Mouse (Mus musculus) ES-E14 (cell line): ENCODE measurements around the gene Fry. TPM values are rescaled to one million over a fixed set of nuclear protein-coding genes. Genes with fewer than 3 reads are reported as not detected.
"Not testable (repeated sequence)": the region's sequence is repeated elsewhere in the genome, so short reads cannot be mapped to it uniquely, and the experiment has no call there.

ENCODE experiments used
- DNase-seq: peaks from one replicate; pipeline ENCODE4 v3.0.0-alpha.2; 2013; ENCODE audit warnings: low read depth, low spot score
- H3K27ac ChIP-seq: 2 replicates; pipeline ENCODE4 v1.5.1; 2012; ENCODE audit warnings: low read depth, mild to moderate bottlenecking, low read length, moderate library complexity, mixed read lengths; ENCODE audit not compliant: poor library complexity, insufficient read depth, severe bottlenecking
- H3K36me3 ChIP-seq: 2 replicates; pipeline ENCODE4 v1.6.1; 2012; ENCODE audit warnings: mild to moderate bottlenecking, low read length, moderate library complexity, mixed read lengths; ENCODE audit not compliant: control insufficient read depth, poor library complexity, insufficient read depth, severe bottlenecking
- H3K4me1 ChIP-seq, 2 experiments: fragments of 150-350 bp in 1 of 2; sonication (generic) in 1 of 2; 2 replicates each; pipeline ENCODE4 v1.6.1; 2012; ENCODE audit warnings: low read length in 2 of 2, mild to moderate bottlenecking in 1 of 2, mixed read lengths in 1 of 2; ENCODE audit not compliant: control insufficient read depth in 2 of 2, insufficient read depth in 2 of 2, poor library complexity in 1 of 2
- H3K4me3 ChIP-seq, 2 experiments: fragments of 150-350 bp in 1 of 2; sonication (generic) in 1 of 2; 2 replicates each; pipeline ENCODE4 v1.5.1; 2012; ENCODE audit warnings: low read length in 2 of 2, low read depth in 1 of 2, mild to moderate bottlenecking in 1 of 2, mixed read lengths in 1 of 2; ENCODE audit not compliant: insufficient read depth in 1 of 2, poor library complexity in 1 of 2, severe bottlenecking in 1 of 2
- H3K9ac ChIP-seq: 2 replicates; pipeline ENCODE4 v1.6.1; 2012; ENCODE audit warnings: low read depth, mild to moderate bottlenecking, low read length, mixed read lengths; ENCODE audit not compliant: poor library complexity, insufficient read depth, severe bottlenecking
- H3K9me3 ChIP-seq: fragments of 150-350 bp; sonication (generic); 2 replicates; pipeline ENCODE4 v1.6.1; 2012; ENCODE audit warnings: low read depth, mild to moderate bottlenecking, low read length; ENCODE audit not compliant: control insufficient read depth, insufficient read depth
- CHD2 ChIP-seq: IDR thresholded peaks from 2 replicates; pipeline ENCODE4 v1.6.1; 2014; ENCODE audit warnings: mild to moderate bottlenecking, low read depth, low read length, inconsistent platforms
- HCFC1 ChIP-seq: IDR thresholded peaks from 2 replicates; pipeline ENCODE4 v1.6.1; 2012; ENCODE audit warnings: low read length, inconsistent platforms, borderline replicate concordance; ENCODE audit not compliant: insufficient read depth
- MAFK ChIP-seq: IDR thresholded peaks from 2 replicates; pipeline ENCODE4 v1.6.1; 2014; ENCODE audit warnings: mild to moderate bottlenecking, low read depth, low read length, inconsistent platforms; ENCODE audit not compliant: insufficient read depth
- ZC3H11A ChIP-seq: IDR thresholded peaks from 2 replicates; pipeline ENCODE4 v1.6.1; 2012; ENCODE audit warnings: low read depth, mild to moderate bottlenecking, inconsistent platforms, low read length, borderline replicate concordance
- ZNF384 ChIP-seq: IDR thresholded peaks from 2 replicates; pipeline ENCODE4 v1.6.1; 2012; ENCODE audit warnings: low read depth, low read length, inconsistent platforms
- in situ Hi-C, 2 experiments: fragments of 600-800 bp; cut with MboI; formaldehyde crosslinking; loops; one replicate each; pipeline ENCODE4 v1.15.1; 2025; ENCODE audit warnings: low sequenced_read_pairs in 2 of 2, inconsistent platforms in 1 of 2; ENCODE audit not compliant: unreplicated experiment in 2 of 2
- total RNA-seq: library from RNA; depleted of rRNA; stranded (reverse); fragments of 300-350 nt; gene quantifications from 2 replicates; pipeline ENCODE4 v1.2.3, GENCODE M21; 2012

Gene Fry
- total RNA-seq, 1 experiment: 8.4 TPM

DNA sequence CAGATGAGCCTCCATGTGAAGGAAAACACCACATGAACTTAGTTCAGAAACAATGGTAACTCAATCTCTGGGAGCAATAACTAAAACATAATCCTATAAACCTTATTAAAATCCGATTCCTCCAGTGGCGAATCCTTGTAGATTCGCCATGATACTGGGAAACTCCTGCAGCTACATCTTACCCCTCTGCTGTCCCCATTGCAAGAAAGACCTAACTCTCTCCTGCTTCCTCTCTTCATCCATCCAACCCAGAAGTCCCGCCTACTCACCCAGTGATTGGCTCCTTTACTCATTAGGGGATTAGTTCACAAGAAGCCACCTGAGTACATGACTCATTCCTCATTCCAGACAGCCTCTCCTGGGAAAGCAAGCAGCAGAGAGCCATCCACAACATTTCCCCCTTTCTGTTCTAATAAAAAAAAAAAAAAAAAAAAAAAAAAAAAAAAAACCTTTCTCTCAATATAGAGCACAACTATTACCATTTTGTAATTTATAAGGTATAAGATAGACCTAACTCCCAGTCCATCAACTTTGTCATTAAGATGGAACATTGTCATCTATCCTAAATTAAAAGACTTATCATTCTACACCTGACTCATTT is 373.2 kb downstream of the Fry start:
- H3K9me3 ChIP-seq, in situ Hi-C loops, H3K27ac ChIP-seq, H3K36me3 ChIP-seq, H3K4me1 ChIP-seq, DNase-seq: not testable (repeated sequence)
- peak overlapping the region; percentile 69; the same call in 1 of the 2 replicates for H3K9ac ChIP-seq
- TF ChIP-seq ZNF384: peak; percentile 55; the same call in 1 of the 2 replicates
- peak overlapping the region; percentile 57 to 60 for H3K4me3 ChIP-seq

GRCm38 (mm10) chr5:150495792-150496191 is 377.3 kb downstream of the Fry start:
- DNase-seq: peak; percentile 65
- TF ChIP-seq ZC3H11A: 0 out of 2 replicates have a peak, but pooled peaks have one; percentile 3
- no peak for TF ChIP-seq CHD2

DNA sequence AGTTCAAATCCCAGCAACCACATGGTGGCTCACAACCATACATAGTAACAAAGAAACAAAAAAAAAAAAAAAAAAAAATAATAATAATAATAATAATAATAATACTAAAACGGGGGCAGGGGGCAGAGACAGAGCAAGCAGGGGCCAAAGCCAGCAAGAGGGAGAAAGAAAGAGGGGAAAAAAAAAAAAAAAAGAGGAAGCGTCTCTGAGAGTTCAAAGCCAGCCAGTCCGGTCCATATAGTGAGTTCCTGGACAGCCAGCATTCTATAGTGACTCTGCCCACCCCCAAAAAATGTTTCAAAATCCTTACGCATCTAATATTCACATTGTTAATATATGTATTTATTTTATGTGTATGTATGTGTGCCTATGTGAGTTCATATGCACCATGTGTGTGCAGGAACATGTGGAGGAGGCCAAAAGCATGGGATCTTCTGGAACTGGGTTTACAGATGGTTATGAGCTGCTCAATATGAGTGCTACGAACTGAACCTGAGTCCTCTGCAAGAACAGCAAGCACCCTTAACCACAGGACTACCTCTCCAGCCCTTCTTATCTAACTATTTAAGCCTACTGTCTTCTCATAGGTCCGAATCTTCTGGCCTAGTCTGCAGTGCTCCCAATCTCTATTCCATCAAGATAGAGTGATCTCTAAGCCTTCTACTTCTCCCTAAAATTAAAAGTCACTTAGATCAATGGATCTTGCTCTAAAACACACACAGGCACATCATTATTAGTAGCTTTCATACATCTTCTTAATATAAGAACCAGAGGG is 392.2 kb downstream of the Fry start:
- H3K27ac ChIP-seq: no peak overlapping the region
- no peaks in the 10 kb centered on the region for H3K36me3 ChIP-seq
- no peak for DNase-seq
- in situ Hi-C loops: no loop called here
- H3K4me3 ChIP-seq: no peak overlapping the region
- no peaks in the 10 kb centered on the region for H3K4me1 ChIP-seq
- TF ChIP-seq HCFC1 (no peak), CHD2 (no peak), ZNF384 (no peak), MAFK (no peak), ZC3H11A (no peak)
- no peaks in the 10 kb centered on the region for H3K9me3 ChIP-seq
- no peak overlapping the region for H3K9ac ChIP-seq

More at GRCm38 (mm10) chr5:150495792-150496191, 377.3 kb downstream of the Fry start:
- Histone ChIP-seq H3K9ac (no peak overlapping the region), H3K27ac (no peak overlapping the region), H3K9me3 (no peaks in the 10 kb centered on the region), H3K4me3 (no peak overlapping the region), H3K36me3 (peaks cover 3% of the 10 kb centered on the region; the same call in 1 of the 2 replicates), H3K4me1 (no peaks in the 10 kb centered on the region; a peak in 1 of 4 replicates)
- in situ Hi-C loops: no loop called here

GRCm38 (mm10) chr5:150513264-150513663 is 394.8 kb downstream of the Fry start:
- TF ChIP-seq ZC3H11A (no peak), ZNF384 (no peak), MAFK (no peak), HCFC1 (no peak)
- no peaks in the 10 kb centered on the region for H3K36me3 ChIP-seq
- no peak overlapping the region for H3K4me3 ChIP-seq
- no peaks in the 10 kb centered on the region for H3K9me3 ChIP-seq
- in situ Hi-C loops: no loop called here
- no peak overlapping the region for H3K27ac ChIP-seq
- no peak for DNase-seq
- H3K4me1 ChIP-seq: peaks cover 3 to 7% of the 10 kb centered on the region in 2 experiments; a peak in 1 of 4 replicates
- H3K9ac ChIP-seq: no peak overlapping the region

DNA sequence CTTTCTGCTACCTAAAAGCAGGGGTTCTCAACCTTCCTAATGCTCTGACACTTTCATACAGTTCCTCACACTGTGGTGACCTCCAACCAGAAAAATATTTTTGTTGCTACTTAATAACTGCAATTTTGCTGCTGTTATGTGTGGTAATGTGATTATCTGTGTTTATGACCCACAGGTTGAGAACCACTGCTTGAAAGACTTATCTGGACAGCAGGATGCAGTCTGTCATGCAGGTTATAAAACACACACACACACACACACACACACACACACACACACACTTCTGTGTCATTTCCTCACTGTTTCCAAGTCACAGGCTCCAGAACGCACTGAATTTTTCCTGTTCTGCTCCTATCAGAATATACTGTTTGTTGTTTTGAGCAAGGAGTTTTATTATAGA is 395.6 kb downstream of the Fry start:
- Histone ChIP-seq H3K9me3 (no peaks in the 10 kb centered on the region), H3K9ac (no peak overlapping the region), H3K4me1 (peaks cover 3 to 7% of the 10 kb centered on the region in 2 experiments; a peak in 1 of 4 replicates), H3K4me3 (no peak overlapping the region), H3K36me3 (no peaks in the 10 kb centered on the region), H3K27ac (no peak overlapping the region)
- DNase-seq: no peak
- in situ Hi-C loops: no loop called here
- TF ChIP-seq ZC3H11A (no peak), ZNF384 (no peak), HCFC1 (no peak), MAFK (no peak)
